Mouse (Mus musculus): Measurements from ENCODE around the gene Agfg2. TPM values are rescaled to one million over a fixed set of nuclear protein-coding genes. Genes with fewer than 3 reads are reported as not detected.

Agfg2 gene
- polyA plus RNA-seq, 1 experiment from 2014 or later = 22.2 TPM

GRCm38 (mm10) chr5:137613550-137613949, 71.0 kb downstream of the Agfg2 start, which contains the start of gene Pcolce:
Gene Pcolce (minus strand): TSS chr5:137613784.
- peaks cover 51% of the 10 kb centered on the region for H3K4me1 ChIP-seq
- WGBS = 32% methylated on average over 11 of the region's 11 CpGs

GRCm38 (mm10) chr5:137613076-137613475, 71.5 kb downstream of the Agfg2 start:
- H3K36me3 ChIP-seq = no peaks in the 10 kb centered on the region
- no peaks in the 10 kb centered on the region for H3K9me3 ChIP-seq
- H3K4me2 ChIP-seq (replicated peaks) = no peak overlapping the region
- no peak overlapping the region for H3K4me3 ChIP-seq
- H3K9ac ChIP-seq = no peak overlapping the region
- 65% methylated on average over 5 of the region's 5 CpGs for WGBS
- no peak for ATAC-seq (ENCODE audit: insufficient number of reproducible peaks, insufficient read depth, low FRiP score, low TSS enrichment)
- H3K4me1 ChIP-seq = peaks cover 56% of the 10 kb centered on the region
- no peaks in the 10 kb centered on the region for H3K27me3 ChIP-seq
- peak overlapping the region; percentile 98; the same call in 1 of the 2 replicates for H3K27ac ChIP-seq

More at GRCm38 (mm10) chr5:137613550-137613949, 71.0 kb downstream of the Agfg2 start, which contains the start of gene Pcolce:
- Histone ChIP-seq H3K9me3 (no peaks in the 10 kb centered on the region), H3K27ac (peak within 1 kb of the TSS; percentile 98), H3K36me3 (no peaks in the 10 kb centered on the region), H3K9ac (no peak within 1 kb of the TSS), H3K27me3 (no peaks in the 10 kb centered on the region), H3K4me3 (no peak within 1 kb of the TSS), H3K4me2 (replicated peaks) (no peak within 1 kb of the TSS)
- ATAC-seq (ENCODE audit: insufficient number of reproducible peaks, insufficient read depth, low FRiP score, low TSS enrichment) = no peak

- Histone ChIP-seq H3K9ac (peak overlapping the region; percentile 52), H3K27me3 (no peaks in the 10 kb centered on the region), H3K4me1 (peaks cover 63% of the 10 kb centered on the region), H3K36me3 (peaks cover 14% of the 10 kb centered on the region), H3K4me2 (replicated peaks) (peak overlapping the region; percentile 59), H3K9me3 (no peaks in the 10 kb centered on the region), H3K27ac (peak overlapping the region; percentile 98), H3K4me3 (peak overlapping the region; percentile 36)
- 3% methylated on average over 6 of the region's 6 CpGs for WGBS
- ATAC-seq (ENCODE audit: insufficient number of reproducible peaks, insufficient read depth, low FRiP score, low TSS enrichment) = peak; percentile 54
Observed at GRCm38 (mm10) chr5:137611245-137611602, 73.3 kb downstream of the Agfg2 start.

GRCm38 (mm10) chr5:137610548-137611244, 73.8 kb downstream of the Agfg2 start:
- peak overlapping the region; percentile 59 for H3K4me2 ChIP-seq (replicated peaks)
- H3K27me3 ChIP-seq = no peaks in the 10 kb centered on the region
- peaks cover 19% of the 10 kb centered on the region for H3K36me3 ChIP-seq
- peak overlapping the region; percentile 52 for H3K9ac ChIP-seq
- peak overlapping the region; percentile 36 for H3K4me3 ChIP-seq
- no peaks in the 10 kb centered on the region for H3K9me3 ChIP-seq
- 5% methylated on average over 12 of the region's 12 CpGs for WGBS
- ATAC-seq (ENCODE audit: insufficient number of reproducible peaks, insufficient read depth, low FRiP score, low TSS enrichment) = peak; percentile 57; the same call in 1 of the 2 replicates
- H3K4me1 ChIP-seq = peaks cover 63% of the 10 kb centered on the region
- peak overlapping the region; percentile 98 for H3K27ac ChIP-seq

- no peak for ATAC-seq (ENCODE audit: insufficient number of reproducible peaks, insufficient read depth, low FRiP score, low TSS enrichment)
- H3K27ac ChIP-seq = peak overlapping the region; percentile 98
- peak overlapping the region; percentile 52 for H3K9ac ChIP-seq
- H3K27me3 ChIP-seq = no peaks in the 10 kb centered on the region
- H3K4me2 ChIP-seq (replicated peaks) = peak overlapping the region; percentile 59
- H3K4me1 ChIP-seq = peaks cover 63% of the 10 kb centered on the region
- WGBS = 39% methylated on average over 4 of the region's 4 CpGs
- peak overlapping the region; percentile 36 for H3K4me3 ChIP-seq
- H3K36me3 ChIP-seq = peaks cover 26% of the 10 kb centered on the region
- no peaks in the 10 kb centered on the region for H3K9me3 ChIP-seq
Observed at GRCm38 (mm10) chr5:137610056-137610455, 74.5 kb downstream of the Agfg2 start.

GRCm38 (mm10) chr5:137609292-137609691, 75.2 kb downstream of the Agfg2 start:
- peaks cover 63% of the 10 kb centered on the region for H3K4me1 ChIP-seq
- H3K9ac ChIP-seq = peak overlapping the region; percentile 47
- ATAC-seq (ENCODE audit: insufficient number of reproducible peaks, insufficient read depth, low FRiP score, low TSS enrichment) = no peak
- H3K4me3 ChIP-seq = peak overlapping the region; percentile 29
- H3K9me3 ChIP-seq = no peaks in the 10 kb centered on the region
- WGBS = 52% methylated on average over 3 of the region's 3 CpGs
- H3K4me2 ChIP-seq (replicated peaks) = peak overlapping the region; percentile 59
- peak overlapping the region; percentile 98 for H3K27ac ChIP-seq
- H3K27me3 ChIP-seq = no peaks in the 10 kb centered on the region
- peaks cover 30% of the 10 kb centered on the region for H3K36me3 ChIP-seq

GRCm38 (mm10) chr5:137608654-137609190, 75.8 kb downstream of the Agfg2 start:
- H3K27ac ChIP-seq = peak overlapping the region; percentile 42
- 10% methylated on average over 22 of the region's 23 CpGs for WGBS

GRCm38 (mm10) chr5:137607860-137608653, 76.5 kb downstream of the Agfg2 start:
- peaks cover 62% of the 10 kb centered on the region for H3K4me1 ChIP-seq
- H3K9ac ChIP-seq = peak overlapping the region; percentile 47
- peak overlapping the region; percentile 42 for H3K27ac ChIP-seq
- ATAC-seq (ENCODE audit: insufficient number of reproducible peaks, insufficient read depth, low FRiP score, low TSS enrichment) = no peak
- H3K36me3 ChIP-seq = peaks cover 30% of the 10 kb centered on the region
- H3K9me3 ChIP-seq = no peaks in the 10 kb centered on the region
- H3K27me3 ChIP-seq = no peaks in the 10 kb centered on the region
- peak overlapping the region; percentile 29 for H3K4me3 ChIP-seq
- peak overlapping the region; percentile 59 for H3K4me2 ChIP-seq (replicated peaks)
- WGBS = 16% methylated on average over 26 of the region's 26 CpGs

More at GRCm38 (mm10) chr5:137608654-137609190, 75.8 kb downstream of the Agfg2 start:
- Histone ChIP-seq H3K27me3 (no peaks in the 10 kb centered on the region), H3K9me3 (no peaks in the 10 kb centered on the region), H3K4me1 (peaks cover 63% of the 10 kb centered on the region), H3K4me2 (replicated peaks) (peak overlapping the region; percentile 59), H3K4me3 (peak overlapping the region; percentile 29), H3K9ac (peak overlapping the region; percentile 47), H3K36me3 (peaks cover 30% of the 10 kb centered on the region)
- no peak for ATAC-seq (ENCODE audit: insufficient number of reproducible peaks, insufficient read depth, low FRiP score, low TSS enrichment)

- peak overlapping the region; percentile 64 for H3K4me3 ChIP-seq
- under 1% methylated on average over 22 of the region's 22 CpGs for WGBS
- H3K4me2 ChIP-seq (replicated peaks) = peak overlapping the region; percentile 96
- no peaks in the 10 kb centered on the region for H3K9me3 ChIP-seq
- H3K36me3 ChIP-seq = peaks cover 26% of the 10 kb centered on the region
- H3K27me3 ChIP-seq = no peaks in the 10 kb centered on the region
- ATAC-seq (ENCODE audit: insufficient number of reproducible peaks, insufficient read depth, low FRiP score, low TSS enrichment) = 0 out of 2 replicates have a peak, but pooled peaks have one; percentile 0
- H3K9ac ChIP-seq = peak overlapping the region; percentile 58
- peak overlapping the region; percentile 69 for H3K27ac ChIP-seq
- peaks cover 27% of the 10 kb centered on the region for H3K4me1 ChIP-seq
Observed at GRCm38 (mm10) chr5:137601365-137601729, 83.2 kb downstream of the Agfg2 start.

- H3K4me2 ChIP-seq (replicated peaks) = peak within 1 kb of the TSS; percentile 96
- WGBS = under 1% methylated on average over 41 of the region's 41 CpGs
- ATAC-seq (ENCODE audit: insufficient number of reproducible peaks, insufficient read depth, low FRiP score, low TSS enrichment) = peak; percentile 87
- peaks cover 27% of the 10 kb centered on the region for H3K4me1 ChIP-seq
- no peaks in the 10 kb centered on the region for H3K27me3 ChIP-seq
- peaks cover 20% of the 10 kb centered on the region for H3K36me3 ChIP-seq
- H3K9me3 ChIP-seq = no peaks in the 10 kb centered on the region
- H3K9ac ChIP-seq = peak within 1 kb of the TSS; percentile 74
- peak within 1 kb of the TSS; percentile 64 for H3K4me3 ChIP-seq
- peak within 1 kb of the TSS; percentile 83 for H3K27ac ChIP-seq
Observed at GRCm38 (mm10) chr5:137600619-137601364, 83.7 kb downstream of the Agfg2 start, which contains the start of gene Mospd3. Gene Mospd3 (minus strand): TSS chr5:137601058.

Measured in embryonic facial prominence, embryonic 12.5 days (tissue).